Mouse (Mus musculus) layer of hippocampus, postnatal 14 days (tissue): Measurements from ENCODE around the gene Nfe2l2. TPM values are rescaled to one million over a fixed set of nuclear protein-coding genes. Genes with fewer than 3 reads are reported as not detected.

Source experiments
- DNase-seq, 2 experiments: peaks; one replicate each; pipeline ENCODE4 v3.0.0; 2021 to 2022; ENCODE audit warnings: low spot score in 2 of 2, mixed read lengths in 1 of 2
- total RNA-seq, 2 experiments: library from RNA; stranded (reverse); gene quantifications; 2 replicates each; pipeline ENCODE4 v1.2.3; 2021

Gene Nfe2l2
- total RNA-seq, 2 experiments from 2014 or later, result 12.0 to 14.0 TPM

GRCm38 (mm10) chr2:75689482-75690158 is 14.8 kb downstream of the Nfe2l2 start:
- DNase-seq, result no peak

DNA sequence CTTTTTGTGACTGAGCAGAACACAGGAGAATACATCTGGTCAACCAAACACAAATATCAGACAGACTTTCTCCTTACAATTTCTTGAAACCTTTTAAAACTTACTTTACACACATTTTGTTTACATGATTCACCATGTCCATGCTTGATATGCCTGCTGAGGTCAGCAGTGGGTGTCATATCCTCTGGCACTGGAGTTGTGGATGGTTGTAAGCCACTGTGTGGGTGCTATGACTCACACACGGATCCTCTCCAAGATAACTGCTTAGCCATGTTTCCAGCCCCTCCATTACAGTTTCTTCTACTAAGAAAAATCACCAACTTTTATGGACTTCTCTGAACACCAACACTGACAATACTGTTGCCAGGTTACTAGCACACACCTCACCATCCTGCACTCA is 15.5 kb downstream of the Nfe2l2 start:
- DNase-seq, result no peak

DNA sequence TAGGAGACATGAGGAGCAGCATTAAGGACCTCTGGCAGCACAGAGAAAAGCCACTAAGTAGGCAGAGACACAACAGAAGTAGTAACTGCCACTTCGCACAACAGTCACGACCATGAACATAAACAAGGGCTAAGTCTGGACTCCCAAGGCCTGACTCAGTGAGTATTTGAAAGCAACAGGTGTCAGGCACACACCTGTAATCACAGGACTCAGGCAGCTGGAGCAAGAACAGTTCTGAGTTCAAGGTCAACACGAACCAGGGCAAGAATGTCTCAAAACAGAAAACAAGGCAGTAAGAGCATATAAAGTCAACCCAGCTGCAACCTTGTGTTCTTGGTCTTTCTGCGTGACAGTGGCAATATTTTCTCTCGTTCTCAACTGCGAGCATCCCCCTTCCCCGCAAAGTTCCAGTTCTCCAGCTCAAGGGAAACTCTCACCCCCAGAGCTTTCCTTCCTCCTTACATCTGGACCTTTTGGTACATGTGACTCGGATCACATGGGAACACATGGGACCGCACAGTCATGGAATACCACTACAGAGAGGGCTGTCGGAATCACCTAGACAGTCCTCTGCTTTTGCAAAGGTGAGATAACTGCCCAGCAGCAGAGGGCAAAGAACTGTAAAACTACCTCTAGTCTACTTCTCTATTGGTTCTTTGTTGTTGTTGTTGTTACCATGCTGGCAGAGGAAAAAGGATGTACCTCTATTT is 17.2 kb downstream of the Nfe2l2 start:
- no peak for DNase-seq

DNA sequence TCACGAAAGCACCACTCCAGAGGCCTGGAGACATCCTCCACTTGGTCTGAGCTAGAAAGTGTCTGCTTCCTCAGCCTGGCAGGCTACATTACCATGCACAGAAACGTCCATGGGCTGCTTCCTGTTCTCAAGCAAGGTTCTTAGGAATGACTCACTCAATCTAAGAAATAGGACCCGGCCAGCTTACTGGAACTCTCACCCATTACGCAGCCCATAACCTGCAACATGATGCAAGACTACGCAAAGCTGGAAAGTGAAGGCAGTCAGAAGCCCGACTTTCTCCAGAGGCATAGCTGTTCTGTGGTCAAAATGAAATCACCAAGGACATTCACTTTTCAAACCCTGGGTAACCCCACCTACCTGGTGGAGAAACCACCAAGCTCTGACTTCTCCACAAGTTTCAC is 19.0 kb downstream of the Nfe2l2 start:
- DNase-seq, result no peak

DNA sequence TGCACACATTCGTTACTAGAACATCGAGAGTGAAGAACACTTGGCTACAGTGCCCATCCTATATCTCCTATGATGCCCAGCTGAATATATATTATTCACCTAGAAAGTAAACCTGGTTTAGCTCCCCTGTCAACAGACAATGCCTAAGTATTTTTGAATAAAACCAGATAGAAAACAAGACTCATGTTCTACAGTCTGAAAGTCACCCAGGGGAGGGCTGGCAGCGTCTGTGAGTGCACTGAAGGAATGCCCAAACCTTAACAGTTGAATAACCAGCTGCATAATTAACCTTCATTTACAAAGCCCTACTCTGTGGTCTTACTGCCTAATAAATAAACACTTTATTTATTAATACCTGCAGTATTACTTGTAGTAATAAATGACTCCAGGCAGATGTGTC is 19.9 kb downstream of the Nfe2l2 start:
- no peak for DNase-seq

DNA sequence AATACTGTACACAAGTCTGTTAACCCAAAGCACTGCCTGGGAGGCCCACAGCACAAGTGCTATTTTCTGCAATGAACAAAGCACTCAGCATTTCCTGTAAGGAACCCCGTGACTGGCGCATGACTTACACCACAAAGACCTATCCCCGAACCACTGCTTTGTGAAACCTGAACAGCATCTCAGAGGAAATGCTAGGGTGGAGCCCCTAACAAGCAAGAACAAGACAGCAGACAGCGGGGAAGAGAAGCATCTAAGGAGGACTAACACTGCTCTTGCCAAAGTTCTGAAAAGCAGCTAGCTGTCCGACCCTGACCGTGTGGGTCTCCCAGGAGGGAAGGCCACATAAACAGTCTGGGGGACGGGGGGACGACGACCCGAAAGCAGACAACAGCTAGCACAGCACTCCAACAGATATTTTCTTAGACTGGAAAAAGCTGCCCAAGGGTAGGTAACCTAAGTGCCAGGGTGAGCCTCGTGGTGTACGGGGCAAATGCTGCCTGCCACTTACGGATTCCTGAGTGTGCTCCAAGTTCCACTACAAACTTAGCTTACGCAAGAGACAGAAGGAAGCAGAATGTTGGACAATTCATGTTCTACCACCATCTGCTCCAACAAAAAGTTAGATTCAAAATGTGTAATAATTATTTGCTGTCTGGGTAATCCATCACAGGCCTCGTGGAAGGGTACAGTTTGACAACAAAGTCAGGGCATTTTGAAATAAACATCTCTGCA is 21.3 kb downstream of the Nfe2l2 start:
- peak in 1 of 2 experiments; percentile 67 for DNase-seq

DNA sequence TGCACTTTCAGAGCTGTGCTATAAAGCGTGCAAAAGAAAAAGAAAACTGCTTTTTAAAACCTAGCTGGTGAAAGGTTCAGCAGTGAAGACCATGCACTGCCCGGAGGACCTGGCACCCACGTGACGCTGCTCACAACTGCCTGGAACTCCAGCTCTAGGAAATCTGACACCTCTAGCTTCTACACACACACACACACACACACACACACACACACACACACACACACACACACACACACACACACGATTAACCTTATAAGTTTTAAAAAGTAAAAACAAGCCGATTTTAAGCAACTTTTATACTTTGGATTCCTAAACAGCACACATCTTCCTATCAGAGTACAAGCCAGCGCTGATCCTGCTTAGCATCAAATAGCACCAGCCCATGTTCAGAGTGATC is 23.0 kb downstream of the Nfe2l2 start:
- DNase-seq, result no peak

DNA sequence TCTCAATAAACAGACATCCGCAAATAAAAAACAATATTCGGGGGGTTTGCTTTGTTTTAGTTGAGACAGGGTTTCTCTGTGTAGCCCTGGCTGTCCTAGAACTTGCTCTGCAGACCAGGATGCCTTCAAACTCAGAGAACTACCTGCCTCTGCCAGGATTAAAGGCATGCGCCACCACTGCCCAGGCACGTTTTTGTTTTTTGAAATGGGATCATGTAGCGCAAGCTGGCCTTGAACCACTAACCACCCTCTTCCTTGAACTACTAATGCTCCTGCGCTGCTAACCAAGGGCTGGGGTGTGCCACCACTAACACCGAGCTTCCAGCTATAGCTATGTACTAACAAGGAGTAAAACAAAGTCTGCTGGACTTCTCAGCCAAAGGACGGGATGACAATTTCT is 24.5 kb downstream of the Nfe2l2 start:
- no peak for DNase-seq

GRCm38 (mm10) chr2:75676567-75676966 is 27.9 kb downstream of the Nfe2l2 start:
- DNase-seq, result no peak

GRCm38 (mm10) chr2:75672561-75672960 is 31.9 kb downstream of the Nfe2l2 start:
- no peak for DNase-seq

- no peak for DNase-seq
Observed at GRCm38 (mm10) chr2:75671337-75671660, 33.1 kb downstream of the Nfe2l2 start.

DNA sequence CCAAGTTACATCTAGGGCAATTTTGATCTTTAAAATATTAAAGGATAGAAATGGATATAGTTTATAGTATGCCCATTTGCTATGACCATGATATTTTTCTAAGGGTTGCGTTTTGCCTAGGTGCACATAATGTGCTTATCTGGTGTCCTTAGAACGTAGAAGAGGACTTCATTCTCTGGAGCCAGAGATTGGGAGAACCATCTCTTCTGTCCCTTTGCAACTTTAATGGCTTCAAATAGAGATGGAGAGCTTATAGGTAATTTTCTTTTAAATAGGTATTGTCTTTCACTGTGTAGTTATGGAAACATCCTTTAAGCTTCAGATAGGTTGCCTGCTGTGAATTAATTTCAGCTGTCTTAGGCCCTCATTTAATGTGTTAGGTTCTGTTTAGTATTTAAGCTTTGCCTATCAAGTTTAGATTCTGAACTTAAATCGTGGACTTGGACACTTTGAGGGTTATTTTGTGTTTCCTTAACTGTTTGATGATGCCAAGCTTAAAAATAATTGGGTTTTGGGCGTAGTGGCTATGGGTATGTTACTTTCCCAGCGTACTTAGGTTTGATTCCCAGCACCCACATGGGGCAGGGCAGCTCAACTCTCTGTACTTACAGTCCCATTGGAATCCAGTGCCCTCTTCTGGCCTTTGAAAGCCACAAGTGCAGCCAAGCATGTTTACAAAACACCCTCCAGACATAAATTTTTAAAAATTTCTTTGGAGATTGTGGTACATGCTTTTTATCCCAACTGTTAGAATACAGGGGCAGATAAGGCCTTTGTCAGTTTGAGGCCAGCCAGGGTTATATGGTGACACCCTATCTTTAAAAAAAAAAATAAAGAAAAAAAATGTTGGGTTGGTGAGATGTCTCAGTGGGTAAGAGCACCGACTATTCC is 33.8 kb downstream of the Nfe2l2 start:
- DNase-seq, result no peak

GRCm38 (mm10) chr2:75669491-75670445 is 34.7 kb downstream of the Nfe2l2 start:
- DNase-seq, result no peak

DNA sequence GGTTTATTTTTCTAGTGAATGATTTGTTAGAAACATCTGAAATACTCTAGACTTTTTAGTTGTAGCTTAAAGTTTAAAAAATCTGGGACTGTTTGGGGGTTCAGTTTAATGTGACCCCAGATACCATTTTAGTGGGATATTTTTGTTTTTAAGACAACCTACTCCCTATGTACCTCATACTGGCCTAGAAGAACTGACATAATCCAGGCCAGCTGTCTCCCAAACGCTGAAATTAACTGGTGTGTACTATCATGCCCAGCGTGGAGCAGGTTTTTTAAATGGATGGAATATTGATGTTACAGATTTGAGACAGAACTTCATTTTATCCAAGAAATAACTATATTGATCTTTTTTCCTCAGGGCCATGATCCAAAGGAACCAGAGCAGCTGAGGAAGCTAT is 43.3 kb downstream of the Nfe2l2 start:
- no peak for DNase-seq

GRCm38 (mm10) chr2:75660255-75660948 is 44.0 kb downstream of the Nfe2l2 start:
- no peak for DNase-seq

DNA sequence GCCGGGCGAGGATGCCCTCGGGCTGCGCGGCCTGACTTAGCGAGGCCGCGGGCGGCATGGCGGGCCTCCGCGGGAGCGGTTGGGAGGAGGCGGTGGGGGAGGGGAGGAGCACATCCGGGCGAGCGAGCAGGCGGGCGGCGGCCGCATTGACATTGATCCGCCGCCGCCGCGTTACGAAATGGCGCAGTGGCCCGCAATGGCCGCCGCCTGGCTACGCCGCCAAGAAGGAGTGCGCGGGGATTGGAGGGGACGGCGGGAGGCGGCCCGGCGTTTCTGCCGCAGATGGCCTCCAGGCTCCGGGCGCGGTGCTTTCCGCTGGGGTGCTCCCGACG is 44.8 kb downstream of the Nfe2l2 start:
- peak; percentile 93 for DNase-seq

- peak; percentile 98 to 99 for DNase-seq
Observed at GRCm38 (mm10) chr2:75658727-75659628, 45.5 kb downstream of the Nfe2l2 start, which contains the start of gene Hnrnpa3. Gene Hnrnpa3, plus strand, starts transcription at chr2:75659261.

GRCm38 (mm10) chr2:75657907-75658691 is 46.3 kb downstream of the Nfe2l2 start:
- DNase-seq, result peak in 1 of 2 experiments; percentile 11
